Mouse (Mus musculus) small intestine, adult 2 months (tissue): ENCODE measurements at regions not wholly inside any gene's neighbourhood (a gene's known extent, or its start where the extent isn't known, plus 50 kb on each side); places are given as distances from the start of the nearest gene placed in this dataset.

Source experiments
- H3K27ac ChIP-seq: fragments of 200-500 bp; 2 replicates; pipeline ENCODE4 v1.5.1; 2012; ENCODE audit warnings: low read depth, low read length, control low read depth, inconsistent platforms; ENCODE audit not compliant: insufficient read depth
- H3K27me3 ChIP-seq: fragments of 200-500 bp; 2 replicates; pipeline ENCODE4 v1.6.1; 2012; ENCODE audit warnings: mild to moderate bottlenecking, moderate library complexity, low read length, inconsistent platforms; ENCODE audit not compliant: control insufficient read depth, insufficient read depth
- H3K36me3 ChIP-seq: fragments of 200-500 bp; 2 replicates; pipeline ENCODE4 v1.6.1; 2012; ENCODE audit warnings: mild to moderate bottlenecking, low read length, control low read depth, inconsistent platforms; ENCODE audit not compliant: control insufficient read depth, insufficient read depth
- H3K4me1 ChIP-seq: fragments of 200-500 bp; 2 replicates; pipeline ENCODE4 v1.6.1; 2012; ENCODE audit warnings: low read length, inconsistent platforms, mixed read lengths; ENCODE audit not compliant: control insufficient read depth, insufficient read depth, insufficient read length
- H3K4me3 ChIP-seq: fragments of 200-500 bp; 2 replicates; pipeline ENCODE4 v1.5.1; 2012; ENCODE audit warnings: low read depth, mild to moderate bottlenecking, control low read depth, inconsistent platforms, low read length, moderate library complexity
- CTCF ChIP-seq: fragments of 200-500 bp; IDR thresholded peaks from 2 replicates; pipeline ENCODE4 v1.5.1; 2012; ENCODE audit warnings: low read depth, mild to moderate bottlenecking, control low read depth, inconsistent platforms, low read length, moderate library complexity, mixed read lengths; ENCODE audit not compliant: insufficient replicate concordance, insufficient read length; ENCODE audit errors: extremely low read depth
- POLR2A ChIP-seq: fragments of 200-500 bp; IDR thresholded peaks from 2 replicates; pipeline ENCODE4 v1.6.1; 2012; ENCODE audit warnings: low read depth, mild to moderate bottlenecking, control low read depth, inconsistent platforms, low read length, moderate library complexity
- WGBS: fragments of 180-500 bp; shearing (Covaris S2); methylation state at CpG from one replicate; pipeline ENCODE4 v1.1.7; 2018; 5-methylcytosine and 5-hydroxymethylcytosine counted together

- no peak for TF ChIP-seq CTCF
- no peak for TF ChIP-seq POLR2A
- 92% methylated on average over 3 of the region's 3 CpGs for WGBS
- no peak overlapping the region for H3K27ac ChIP-seq
- H3K4me3 ChIP-seq, result no peak overlapping the region
- H3K27me3 ChIP-seq, result no peaks in the 10 kb centered on the region
- H3K4me1 ChIP-seq, result no peaks in the 10 kb centered on the region
- H3K36me3 ChIP-seq, result no peaks in the 10 kb centered on the region
Observed at GRCm38 (mm10) chr17:49201495-49201894, 226.7 kb upstream of the Mocs1 start.

GRCm38 (mm10) chr17:49205095-49205494 is 223.1 kb upstream of the Mocs1 start:
- no peak for TF ChIP-seq CTCF
- no peak for TF ChIP-seq POLR2A
- WGBS, result 22% methylated on average over 5 of the region's 5 CpGs
- Histone ChIP-seq H3K4me3 (no peak overlapping the region), H3K4me1 (no peaks in the 10 kb centered on the region), H3K36me3 (no peaks in the 10 kb centered on the region), H3K27me3 (no peaks in the 10 kb centered on the region), H3K27ac (no peak overlapping the region)

GRCm38 (mm10) chr17:49205564-49205963 is 222.6 kb upstream of the Mocs1 start:
- 52% methylated on average over 1 of the region's 1 CpGs for WGBS
- no peak overlapping the region for H3K27ac ChIP-seq

GRCm38 (mm10) chr17:49206708-49207107 is 221.5 kb upstream of the Mocs1 start:
- Histone ChIP-seq H3K4me3 (no peak overlapping the region), H3K4me1 (no peaks in the 10 kb centered on the region), H3K27ac (no peak overlapping the region), H3K27me3 (no peaks in the 10 kb centered on the region), H3K36me3 (no peaks in the 10 kb centered on the region)
- TF ChIP-seq POLR2A (no peak), CTCF (no peak)
- WGBS, result 55% methylated on average over 9 of the region's 9 CpGs

More at GRCm38 (mm10) chr17:49205564-49205963, 222.6 kb upstream of the Mocs1 start:
- no peaks in the 10 kb centered on the region for H3K4me1 ChIP-seq
- H3K36me3 ChIP-seq, result no peaks in the 10 kb centered on the region
- no peaks in the 10 kb centered on the region for H3K27me3 ChIP-seq
- no peak for TF ChIP-seq CTCF
- TF ChIP-seq POLR2A, result no peak
- no peak overlapping the region for H3K4me3 ChIP-seq

GRCm38 (mm10) chr17:49208315-49208820 is 219.8 kb upstream of the Mocs1 start:
- Histone ChIP-seq H3K4me1 (no peaks in the 10 kb centered on the region), H3K4me3 (no peak overlapping the region), H3K27ac (no peak overlapping the region), H3K36me3 (no peaks in the 10 kb centered on the region), H3K27me3 (no peaks in the 10 kb centered on the region)
- TF ChIP-seq CTCF, result no peak
- no peak for TF ChIP-seq POLR2A
- 68% methylated on average over 10 of the region's 10 CpGs for WGBS

- no peak for TF ChIP-seq POLR2A
- no peak for TF ChIP-seq CTCF
- Histone ChIP-seq H3K4me3 (no peak overlapping the region), H3K27ac (no peak overlapping the region), H3K27me3 (no peaks in the 10 kb centered on the region), H3K4me1 (no peaks in the 10 kb centered on the region), H3K36me3 (no peaks in the 10 kb centered on the region)
- 84% methylated on average over 13 of the region's 13 CpGs for WGBS
Observed at GRCm38 (mm10) chr17:49212918-49213317, 215.2 kb upstream of the Mocs1 start.

GRCm38 (mm10) chr17:49215281-49215680 is 212.9 kb upstream of the Mocs1 start:
- no peak for TF ChIP-seq POLR2A
- no peak for TF ChIP-seq CTCF
- Histone ChIP-seq H3K4me3 (no peak overlapping the region), H3K36me3 (no peaks in the 10 kb centered on the region), H3K27ac (no peak overlapping the region), H3K27me3 (no peaks in the 10 kb centered on the region), H3K4me1 (no peaks in the 10 kb centered on the region)
- WGBS, result 65% methylated on average over 8 of the region's 8 CpGs
